17 mouse cellular contexts compared by ENCODE assay signal in the genomic region with DNA sequence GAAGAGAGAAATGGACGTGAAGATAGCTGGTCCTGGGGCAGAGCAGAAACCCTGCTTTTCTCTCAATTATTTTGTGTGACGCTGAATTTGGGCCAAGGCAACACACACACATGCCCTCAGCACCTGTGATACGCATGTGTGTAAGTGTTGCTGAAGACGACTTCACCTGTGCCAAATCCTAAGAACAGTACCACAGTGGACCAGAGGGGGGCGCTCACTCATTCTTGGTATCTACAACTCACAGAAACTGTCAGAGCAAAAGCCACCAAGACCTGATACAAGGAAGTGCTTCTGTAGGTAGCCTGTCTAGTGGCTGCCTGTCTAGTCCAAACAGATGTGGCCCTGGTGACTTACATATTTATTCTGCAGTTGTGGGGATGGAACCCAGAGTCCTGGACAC. TPM values are rescaled to one million over a fixed set of nuclear protein-coding genes. Genes with fewer than 3 reads are reported as not detected.
DNase-seq lines count a peak whose midpoint lies in the region; ATAC-seq and TF ChIP-seq lines count a peak whose summit lies in the region.
"Had no signal": no experiment of that assay in that cellular context is flagged by ENCODE, and none has a peak within 500 bp of the region (broad histone marks: within the 10 kb centered on the region; RNA-seq: fewer than 3 reads in every experiment).

No protein-coding gene starts in this region.

- no peaks in the 10 kb centered on the region for H3K27me3 ChIP-seq in lung, embryonic 14.5 days (ENCODE audit: insufficient read depth, low read length)
- no peaks in the 10 kb centered on the region for H3K27me3 ChIP-seq in neural tube, embryonic 15.5 days (replicated peaks)
- H3K27me3 ChIP-seq: hindbrain, embryonic 15.5 days; liver, embryonic 13.5 days had no signal

- DNase-seq in lung, embryonic 14.5 days = no peak
- DNase-seq in lung, postnatal 14 days = no peak
- DNase-seq in ES-E14 (ENCODE audit: low read depth, low spot score) = peak; percentile 70
- DNase-seq in brain, embryonic 14.5 days (ENCODE audit: low read depth) = no peak
- DNase-seq in testis, postnatal 14 days (ENCODE audit: low spot score) = peak; percentile 46
- DNase-seq in kidney, adult 18-20 months = no peak
- DNase-seq: adrenal gland, postnatal 10 days; heart, postnatal 10 days; kidney, adult 8-10 months; layer of hippocampus, postnatal 36 days; left cerebral cortex, postnatal 4 days; liver, embryonic 13.5 days had no signal

- H3K4me2 ChIP-seq in lung, embryonic 14.5 days = no peak overlapping the region
- no peak overlapping the region for H3K4me2 ChIP-seq in neural tube, embryonic 15.5 days
- H3K4me2 ChIP-seq: forebrain, embryonic 13.5 days; hindbrain, embryonic 15.5 days; liver, embryonic 13.5 days had no signal

- H3K36me3 ChIP-seq in lung, embryonic 14.5 days (ENCODE audit: insufficient read depth) = no peaks in the 10 kb centered on the region
- no peaks in the 10 kb centered on the region for H3K36me3 ChIP-seq in ES-E14 (ENCODE audit: control insufficient read depth, insufficient read depth, low read length, poor library complexity, severe bottlenecking)
- no peaks in the 10 kb centered on the region for H3K36me3 ChIP-seq in neural tube, embryonic 15.5 days
- H3K36me3 ChIP-seq: hindbrain, embryonic 15.5 days; liver, embryonic 13.5 days; midbrain, embryonic 10.5 days had no signal

- TF ChIP-seq POLR2A in brain, embryonic 14.5 days (IDR thresholded peaks at IDR 0.05; ENCODE audit: borderline replicate concordance, extremely low read depth, insufficient read depth, insufficient read length, poor library complexity, severe bottlenecking) = no peak

- no peaks in the 10 kb centered on the region for H3K4me1 ChIP-seq in lung, embryonic 14.5 days (ENCODE audit: insufficient read depth)
- H3K4me1 ChIP-seq in ES-E14 (ENCODE audit: control insufficient read depth in 2 of 2, insufficient read depth in 2 of 2, low read length in 2 of 2, poor library complexity in 1 of 2) = no peaks in the 10 kb centered on the region
- H3K4me1 ChIP-seq in neural tube, embryonic 15.5 days = no peaks in the 10 kb centered on the region
- H3K4me1 ChIP-seq: hindbrain, embryonic 15.5 days; liver, embryonic 13.5 days; midbrain, embryonic 10.5 days had no signal

- WGBS in lung, embryonic 14.5 days = 79% methylated on average over 5 of the region's 5 CpGs
- 80% methylated on average over 5 of the region's 5 CpGs for WGBS in neural tube, embryonic 15.5 days

- H3K9me3 ChIP-seq in lung, embryonic 14.5 days (ENCODE audit: low read depth, low read length) = no peaks in the 10 kb centered on the region
- H3K9me3 ChIP-seq in ES-E14 (ENCODE audit: control insufficient read depth, insufficient read depth, low read depth, low read length) = no peaks in the 10 kb centered on the region
- no peaks in the 10 kb centered on the region for H3K9me3 ChIP-seq in neural tube, embryonic 15.5 days (replicated peaks)
- H3K9me3 ChIP-seq: forebrain, embryonic 13.5 days; hindbrain, embryonic 15.5 days; liver, embryonic 13.5 days; midbrain, embryonic 10.5 days had no signal

- no peak for ATAC-seq in lung, embryonic 14.5 days (ENCODE audit: insufficient read depth)
- no peak for ATAC-seq in neural tube, embryonic 15.5 days (ENCODE audit: low FRiP score)
- ATAC-seq: forebrain, embryonic 13.5 days had no signal

- H3K4me3 ChIP-seq in lung, embryonic 14.5 days (ENCODE audit: low read depth, low read length) = no peak overlapping the region
- no peak overlapping the region for H3K4me3 ChIP-seq in ES-E14 (ENCODE audit: insufficient read depth in 1 of 2, low read depth in 1 of 2, low read length in 2 of 2, poor library complexity in 1 of 2, severe bottlenecking in 1 of 2)
- no peak overlapping the region for H3K4me3 ChIP-seq in neural tube, embryonic 15.5 days (replicated peaks)
- H3K4me3 ChIP-seq: forebrain, embryonic 13.5 days; hindbrain, embryonic 15.5 days; liver, embryonic 13.5 days; midbrain, embryonic 10.5 days had no signal

- no peak overlapping the region for H3K27ac ChIP-seq in lung, embryonic 14.5 days (ENCODE audit: low read depth)
- H3K27ac ChIP-seq in ES-E14 (ENCODE audit: insufficient read depth, low read depth, low read length, poor library complexity, severe bottlenecking) = no peak overlapping the region
- no peak overlapping the region for H3K27ac ChIP-seq in neural tube, embryonic 15.5 days (replicated peaks)
- H3K27ac ChIP-seq: forebrain, embryonic 13.5 days; hindbrain, embryonic 15.5 days; liver, embryonic 13.5 days; midbrain, embryonic 10.5 days had no signal

- in situ Hi-C loops in ES-E14 (cut with MboI; ENCODE audit: low sequenced_read_pairs in 2 of 2, unreplicated experiment in 2 of 2) = no loop called here

- TF ChIP-seq CTCF in lung, embryonic 14.5 days (IDR thresholded peaks at IDR 0.05; ENCODE audit: low read depth) = peak; percentile 20; the same call in 1 of the 2 replicates
- TF ChIP-seq CTCF in brain, embryonic 14.5 days (IDR thresholded peaks at IDR 0.05; ENCODE audit: borderline replicate concordance, extremely low read depth, insufficient read depth, insufficient read length) = peak; percentile 10; the same call in 1 of the 2 replicates

- no peak overlapping the region for H3K9ac ChIP-seq in lung, embryonic 14.5 days
- H3K9ac ChIP-seq in ES-E14 (ENCODE audit: insufficient read depth, low read depth, low read length, poor library complexity, severe bottlenecking) = no peak overlapping the region
- no peak overlapping the region for H3K9ac ChIP-seq in neural tube, embryonic 15.5 days (replicated peaks)
- H3K9ac ChIP-seq: forebrain, embryonic 13.5 days; hindbrain, embryonic 15.5 days; liver, embryonic 13.5 days had no signal

TF ChIP-seq in ES-E14, 5 proteins besides CTCF, POLR2A, EP300 and RAD21:
- TF ChIP-seq CHD2 (IDR thresholded peaks at IDR 0.05; ENCODE audit: low read depth, low read length) = no peak
- no peak for TF ChIP-seq ZNF384 (IDR thresholded peaks at IDR 0.05; ENCODE audit: low read depth, low read length)
- TF ChIP-seq HCFC1 (IDR thresholded peaks at IDR 0.05; ENCODE audit: borderline replicate concordance, insufficient read depth, low read length) = no peak
- TF ChIP-seq ZC3H11A (IDR thresholded peaks at IDR 0.05; ENCODE audit: borderline replicate concordance, low read depth, low read length) = 0 out of 2 replicates have a peak, but pooled peaks have one; percentile 2

RNA-seq across cellular contexts. Expression of a gene that starts 1.2 kb away (rescaled TPM):
- 0.11 TPM in 1 of 2 replicates, not detected in the other for polyA plus RNA-seq in lung, embryonic 14.5 days (2014; fragmentation: Nextera tagmentation; extraction: Ambion mirVana)
- total RNA-seq in ES-E14 (2012; rRNA removed) = not detected in 2 replicates
- polyA plus RNA-seq in brain, embryonic 14.5 days (2012; rRNA removed) = 0.25 and 0.59 TPM in 2 replicates
- 0.64 and 0.72 TPM in 2 replicates for polyA plus RNA-seq in neural tube, embryonic 15.5 days (2015; fragmentation: Nextera tagmentation; extraction: Ambion mirVana)
- polyA plus RNA-seq: liver, embryonic 13.5 days; spleen, adult 2 months had no signal

Comparison
In these comparisons a context has a peak if more than half of its experiments do, and no peak if none do; other contexts are left out.
1. DNase-seq: peak in ES-E14 (single experiment) and testis, postnatal 14 days (single experiment); none in lung, embryonic 14.5 days (single experiment), lung, postnatal 14 days (single experiment), brain, embryonic 14.5 days (single experiment) and kidney, adult 18-20 months (single experiment).